Mouse (Mus musculus) liver, embryonic 14.5 days (tissue): ENCODE data around the gene Dcn.

Experiments used
- CTCF ChIP-seq: IDR thresholded peaks from 2 replicates; pipeline ENCODE4 v1.5.1; 2016; ENCODE audit warnings: antibody characterized with exemption, low read depth, control low read depth
- EP300 ChIP-seq: IDR thresholded peaks from 2 replicates; pipeline ENCODE4 v1.6.1; 2016; ENCODE audit warnings: antibody characterized with exemption, low read depth

DNA sequence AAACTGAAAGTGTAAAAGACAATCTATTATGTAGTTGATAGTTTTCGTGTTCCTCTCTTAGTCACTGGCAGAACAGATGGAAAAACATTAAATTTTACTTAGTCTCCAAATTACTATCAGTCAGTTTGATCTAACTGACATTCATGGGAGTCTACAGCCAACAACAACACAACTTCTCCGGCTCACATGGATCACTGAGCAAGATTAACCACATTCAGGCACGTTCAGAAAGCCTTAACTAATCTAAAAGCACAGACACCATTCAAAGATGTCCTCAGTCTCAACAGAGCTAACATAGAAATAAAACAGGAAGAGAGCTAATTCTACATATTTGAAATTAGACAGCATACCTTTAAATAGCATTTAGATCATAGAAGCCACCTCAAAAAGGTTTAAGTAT, 12.6 kb upstream of the Dcn start:
- TF ChIP-seq EP300: no peak
- TF ChIP-seq CTCF: no peak
